Mouse (Mus musculus) G1E (cell line): Measurements from ENCODE around the gene Eif4a2.

Source experiments
- CTCF ChIP-seq: IDR thresholded peaks from 2 replicates; pipeline ENCODE4 v1.5.1; 2012; ENCODE audit warnings: low read depth, low read length, inconsistent platforms, mixed read lengths
- GATA1 ChIP-seq: IDR thresholded peaks from 2 replicates; pipeline ENCODE4 v1.6.1; 2012; ENCODE audit warnings: borderline replicate concordance, low read length, inconsistent platforms, mixed read lengths

DNA sequence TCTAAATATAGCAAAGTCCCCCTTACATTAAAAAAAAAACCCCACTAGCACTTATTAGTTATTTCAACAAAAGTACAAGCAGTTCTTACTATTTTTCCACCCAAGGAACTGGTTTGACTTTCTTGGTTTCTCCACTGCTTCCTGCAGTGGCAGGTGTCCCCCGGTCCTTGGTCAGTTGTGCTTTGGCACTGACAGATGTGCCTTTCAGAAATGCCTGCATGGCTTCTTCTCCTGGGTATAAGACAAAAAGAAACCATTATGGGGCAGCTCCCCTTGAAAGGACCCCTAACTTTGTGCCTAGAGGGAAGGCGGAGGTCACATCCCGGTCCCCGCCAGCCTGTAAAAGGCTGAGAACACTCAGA lies 20.0 kb downstream of the Eif4a2 start:
- TF ChIP-seq CTCF = no peak
- TF ChIP-seq GATA1 = no peak
